ENCODE assay signal across 13 mouse cellular contexts in genomic region chr9:48058599-48058998, GRCm38 (mm10).
A peak's percentile ranks its signal among the peaks of the same experiment; 100 is the strongest.
DNase-seq lines count a peak whose midpoint lies in the region; ATAC-seq and TF ChIP-seq lines count a peak whose summit lies in the region.
"Had no signal": no experiment of that assay in that cellular context is flagged by ENCODE, and none has a peak within 500 bp of the region (broad histone marks: within the 10 kb centered on the region; RNA-seq: fewer than 3 reads in every experiment).

No protein-coding gene starts in this region.

- no peak; the same call in 1 of the 2 replicates for ATAC-seq in embryonic facial prominence, embryonic 11.5 days (replicated peaks; ENCODE audit: insufficient number of reproducible peaks, low FRiP score, low TSS enrichment, low read depth)
- ATAC-seq: intestine, embryonic 16.5 days had no signal

- intact Hi-C loops in left cerebral cortex, adult 2 months (cut with DNase I) = no loop called here

- no peaks in the 10 kb centered on the region for H3K4me1 ChIP-seq in embryonic facial prominence, embryonic 11.5 days (ENCODE audit: control insufficient read depth, insufficient read depth, low read length)
- H3K4me1 ChIP-seq: heart, embryonic 15.5 days; megakaryocyte, embryonic 14.5 days had no signal

- no peaks in the 10 kb centered on the region for H3K27me3 ChIP-seq in embryonic facial prominence, embryonic 11.5 days (ENCODE audit: control insufficient read depth, insufficient read depth, low read length)
- H3K27me3 ChIP-seq: heart, embryonic 15.5 days; limb, embryonic 15.5 days; megakaryocyte, embryonic 14.5 days had no signal

- no peak overlapping the region for H3K4me2 ChIP-seq in embryonic facial prominence, embryonic 11.5 days (ENCODE audit: low read depth, low read length)
- H3K4me2 ChIP-seq: heart, embryonic 15.5 days; limb, embryonic 15.5 days had no signal

- H3K4me3 ChIP-seq in left cerebral cortex, adult 2 months = no peak overlapping the region
- H3K4me3 ChIP-seq in embryonic facial prominence, embryonic 11.5 days (ENCODE audit: low read depth, low read length) = no peak overlapping the region
- H3K4me3 ChIP-seq: heart, embryonic 15.5 days; limb, embryonic 15.5 days; megakaryocyte, embryonic 14.5 days had no signal

- TF ChIP-seq CTCF in left cerebral cortex, adult 2 months (IDR thresholded peaks at IDR 0.05) = no peak

- WGBS in embryonic facial prominence, embryonic 11.5 days = 59% methylated on average over 8 of the region's 8 CpGs

- DNase-seq in left cerebral cortex, adult 2 months (ENCODE audit: extremely low spot score in 1 of 2, low spot score in 2 of 2) = no peak
- DNase-seq in left cerebral cortex, adult 9 months (ENCODE audit: low spot score in 2 of 2) = no peak
- peak; percentile 73 for DNase-seq in adrenal gland, adult 8-10 months
- peak; percentile 23 for DNase-seq in embryonic facial prominence, embryonic 11.5 days (ENCODE audit: low spot score)
- peak; percentile 15 for DNase-seq in ovary, postnatal 14 days (ENCODE audit: low spot score)
- DNase-seq in layer of hippocampus, adult 11-12 months (ENCODE audit: low spot score) = no peak
- DNase-seq in right cerebral cortex, postnatal 10 days (ENCODE audit: low spot score in 2 of 2) = no peak
- DNase-seq: cerebellum, postnatal 25 days; spleen, adult 18-20 months had no signal

- no peaks in the 10 kb centered on the region for H3K36me3 ChIP-seq in embryonic facial prominence, embryonic 11.5 days (replicated peaks; ENCODE audit: control insufficient read depth, insufficient read depth, low read depth, low read length)
- H3K36me3 ChIP-seq: heart, embryonic 15.5 days; limb, embryonic 15.5 days had no signal

- H3K9me3 ChIP-seq in embryonic facial prominence, embryonic 11.5 days (replicated peaks; ENCODE audit: control insufficient read depth, low read length) = no peaks in the 10 kb centered on the region
- H3K9me3 ChIP-seq: heart, embryonic 15.5 days; limb, embryonic 15.5 days had no signal

- peak overlapping the region; percentile 57 for H3K27ac ChIP-seq in left cerebral cortex, adult 2 months
- no peak overlapping the region for H3K27ac ChIP-seq in embryonic facial prominence, embryonic 11.5 days (replicated peaks; ENCODE audit: low read depth, low read length)
- H3K27ac ChIP-seq: heart, embryonic 15.5 days; limb, embryonic 15.5 days had no signal

- no peak overlapping the region for H3K9ac ChIP-seq in embryonic facial prominence, embryonic 11.5 days (replicated peaks; ENCODE audit: low read length)
- H3K9ac ChIP-seq: heart, embryonic 15.5 days; limb, embryonic 15.5 days had no signal

Comparison
In these comparisons a context has a peak if more than half of its experiments do, and no peak if none do; other contexts are left out.
1. DNase-seq: peak in adrenal gland, adult 8-10 months (single experiment), embryonic facial prominence, embryonic 11.5 days (single experiment) and ovary, postnatal 14 days (single experiment); none in left cerebral cortex, adult 2 months (0 of 2), left cerebral cortex, adult 9 months (0 of 2), layer of hippocampus, adult 11-12 months (single experiment) and right cerebral cortex, postnatal 10 days (0 of 2).